Mouse (Mus musculus): ENCODE data around the gene Car14. TPM values are rescaled to one million over a fixed set of nuclear protein-coding genes. Genes with fewer than 3 reads are reported as not detected.
"Not testable (repeated sequence)": the region's sequence is repeated elsewhere in the genome, so short reads cannot be mapped to it uniquely, and the experiment has no call there.

Car14 gene
- total RNA-seq, 2 experiments from 2014 or later, result not detected

GRCm38 (mm10) chr3:95928658-95929503 lies 24.4 kb upstream of the Car14 start, which contains the start of gene Anp32e:
Anp32e (plus strand) TSS chr3:95929246.
- peak; percentile 94 for ATAC-seq (replicated peaks; ENCODE audit: low FRiP score, poor library complexity, severe bottlenecking)

- no peak for ATAC-seq (replicated peaks; ENCODE audit: low FRiP score, poor library complexity, severe bottlenecking)
Measured at GRCm38 (mm10) chr3:95928261-95928657, 23.8 kb upstream of the Car14 start.

- no peak for ATAC-seq (replicated peaks; ENCODE audit: low FRiP score, poor library complexity, severe bottlenecking)
Measured at GRCm38 (mm10) chr3:95925087-95925486, 20.6 kb upstream of the Car14 start.

- ATAC-seq (replicated peaks; ENCODE audit: low FRiP score, poor library complexity, severe bottlenecking), result no peak
Measured at GRCm38 (mm10) chr3:95924185-95924584, 19.7 kb upstream of the Car14 start.

- ATAC-seq (replicated peaks; ENCODE audit: low FRiP score, poor library complexity, severe bottlenecking), result not testable (repeated sequence)
Measured at GRCm38 (mm10) chr3:95923429-95923828, 18.9 kb upstream of the Car14 start.

- not testable (repeated sequence) for ATAC-seq (replicated peaks; ENCODE audit: low FRiP score, poor library complexity, severe bottlenecking)
Measured at GRCm38 (mm10) chr3:95920532-95920931, 16.0 kb upstream of the Car14 start.

- ATAC-seq (replicated peaks; ENCODE audit: low FRiP score, poor library complexity, severe bottlenecking), result no peak
Measured at GRCm38 (mm10) chr3:95916760-95917159, 12.3 kb upstream of the Car14 start.

GRCm38 (mm10) chr3:95914706-95915105 lies 10.2 kb upstream of the Car14 start:
- ATAC-seq (replicated peaks; ENCODE audit: low FRiP score, poor library complexity, severe bottlenecking), result no peak

GRCm38 (mm10) chr3:95907613-95908012 lies 3.1 kb upstream of the Car14 start:
- ATAC-seq (replicated peaks; ENCODE audit: low FRiP score, poor library complexity, severe bottlenecking), result no peak

GRCm38 (mm10) chr3:95906860-95907259 lies 2.4 kb upstream of the Car14 start:
- no peak for ATAC-seq (replicated peaks; ENCODE audit: low FRiP score, poor library complexity, severe bottlenecking)

- no peak for ATAC-seq (replicated peaks; ENCODE audit: low FRiP score, poor library complexity, severe bottlenecking)
Measured at GRCm38 (mm10) chr3:95905940-95906492, 1.5 kb upstream of the Car14 start.

- no peak for ATAC-seq (replicated peaks; ENCODE audit: low FRiP score, poor library complexity, severe bottlenecking)
Measured at GRCm38 (mm10) chr3:95905146-95905939, 852 bp upstream of the Car14 start.

GRCm38 (mm10) chr3:95903753-95904502 lies 563 bp downstream of the Car14 start:
- ATAC-seq (replicated peaks; ENCODE audit: low FRiP score, poor library complexity, severe bottlenecking), result no peak

GRCm38 (mm10) chr3:95902643-95903042 lies 1.8 kb downstream of the Car14 start:
- ATAC-seq (replicated peaks; ENCODE audit: low FRiP score, poor library complexity, severe bottlenecking), result no peak

- ATAC-seq (replicated peaks; ENCODE audit: low FRiP score, poor library complexity, severe bottlenecking), result no peak
Measured at GRCm38 (mm10) chr3:95902373-95902625, 2.2 kb downstream of the Car14 start.

- ATAC-seq (replicated peaks; ENCODE audit: low FRiP score, poor library complexity, severe bottlenecking), result no peak
Measured at GRCm38 (mm10) chr3:95901616-95902372, 2.7 kb downstream of the Car14 start.

GRCm38 (mm10) chr3:95899800-95900524 lies 4.5 kb downstream of the Car14 start:
- no peak for ATAC-seq (replicated peaks; ENCODE audit: low FRiP score, poor library complexity, severe bottlenecking)

GRCm38 (mm10) chr3:95895501-95895900 lies 9.0 kb downstream of the Car14 start:
- ATAC-seq (replicated peaks; ENCODE audit: low FRiP score, poor library complexity, severe bottlenecking), result not testable (repeated sequence)
